Mouse (Mus musculus) left cerebral cortex, postnatal 10 days (tissue): ENCODE results near the gene Cdk2ap2. TPM values are rescaled to one million over a fixed set of nuclear protein-coding genes. Genes with fewer than 3 reads are reported as not detected.
"Not testable (repeated sequence)": the region's sequence is repeated elsewhere in the genome, so short reads cannot be mapped to it uniquely, and the experiment has no call there.

ENCODE experiments used
- DNase-seq, 2 experiments: peaks; one replicate each; pipeline ENCODE4 v3.0.0; 2021 to 2022; ENCODE audit warnings: low spot score in 2 of 2, mixed read lengths in 1 of 2; ENCODE audit errors: extremely low spot score in 1 of 2
- intact Hi-C: fragments of 180-260 bp; cut with DNase I; formaldehyde crosslinking; loops from one replicate; pipeline ENCODE4 v1.15.1; 2025
- total RNA-seq, 2 experiments: library from RNA; stranded (reverse); gene quantifications; 2 replicates each; pipeline ENCODE4 v1.2.3; 2021

Gene Cdk2ap2
- total RNA-seq, 2 experiments from 2014 or later = 20.4 to 21.6 TPM

- intact Hi-C loops = loop anchor here (10.0 kb wide), 1 partner anchor 120 kb away; no protein-coding TSS in a partner anchor
- peak in 1 of 2 experiments; percentile 32 for DNase-seq
These were observed 7.8 kb downstream of the Cdk2ap2 start for GRCm38 (mm10) chr19:4104675-4105194.

GRCm38 (mm10) chr19:4106654-4107053, 9.7 kb downstream of the Cdk2ap2 start:
- intact Hi-C loops = loop anchor here (10.0 kb wide), 1 partner anchor 118 kb away; no protein-coding TSS in a partner anchor
- no peak for DNase-seq

GRCm38 (mm10) chr19:4108535-4108934, 11.6 kb downstream of the Cdk2ap2 start:
- DNase-seq = no peak
- intact Hi-C loops = loop anchor here (10.0 kb wide), 1 partner anchor 116 kb away; no protein-coding TSS in a partner anchor

GRCm38 (mm10) chr19:4112063-4112960, 15.3 kb downstream of the Cdk2ap2 start:
- no peak for DNase-seq
- intact Hi-C loops = no loop called here

GRCm38 (mm10) chr19:4113186-4113805, 16.3 kb downstream of the Cdk2ap2 start:
- intact Hi-C loops = no loop called here
- DNase-seq = peak in 1 of 2 experiments; percentile 80

GRCm38 (mm10) chr19:4113806-4114230, 16.8 kb downstream of the Cdk2ap2 start:
- DNase-seq = no peak
- intact Hi-C loops = no loop called here

GRCm38 (mm10) chr19:4114551-4114950, 17.6 kb downstream of the Cdk2ap2 start:
- intact Hi-C loops = no loop called here
- no peak for DNase-seq

- intact Hi-C loops = no loop called here
- DNase-seq = no peak
These were observed 18.2 kb downstream of the Cdk2ap2 start for GRCm38 (mm10) chr19:4115144-4115543.

- no peak for DNase-seq
- intact Hi-C loops = no loop called here
These were observed 18.8 kb downstream of the Cdk2ap2 start for GRCm38 (mm10) chr19:4115816-4116215.

GRCm38 (mm10) chr19:4117006-4117405, 20.0 kb downstream of the Cdk2ap2 start:
- DNase-seq = no peak
- intact Hi-C loops = no loop called here

GRCm38 (mm10) chr19:4118350-4118749, 21.4 kb downstream of the Cdk2ap2 start:
- no peak for DNase-seq
- intact Hi-C loops = no loop called here

- no peak for DNase-seq
- intact Hi-C loops = no loop called here
These were observed 22.9 kb downstream of the Cdk2ap2 start for GRCm38 (mm10) chr19:4119716-4120487.

- intact Hi-C loops = no loop called here
These were observed 23.5 kb downstream of the Cdk2ap2 start for GRCm38 (mm10) chr19:4120496-4120895.

GRCm38 (mm10) chr19:4121097-4121805, 24.3 kb downstream of the Cdk2ap2 start:
- DNase-seq = peak; percentile 98
- intact Hi-C loops = no loop called here

More at GRCm38 (mm10) chr19:4120496-4120895, 23.5 kb downstream of the Cdk2ap2 start:
- no peak for DNase-seq

- DNase-seq, intact Hi-C loops: not testable (repeated sequence)
These were observed 24.9 kb downstream of the Cdk2ap2 start for GRCm38 (mm10) chr19:4121896-4122295.

GRCm38 (mm10) chr19:4122411-4123370, 25.7 kb downstream of the Cdk2ap2 start:
- DNase-seq = no peak
- intact Hi-C loops = no loop called here

- intact Hi-C loops = no loop called here
These were observed 27.4 kb downstream of the Cdk2ap2 start for GRCm38 (mm10) chr19:4124432-4124831.

More at GRCm38 (mm10) chr19:4124432-4124831, 27.4 kb downstream of the Cdk2ap2 start:
- DNase-seq = no peak
